Mouse (Mus musculus) heart, embryonic 10.5 days (tissue): ENCODE results near the gene Tns1. TPM values are rescaled to one million over a fixed set of nuclear protein-coding genes. Genes with fewer than 3 reads are reported as not detected.

Source experiments
- DNase-seq: peaks from one replicate; pipeline ENCODE4 v3.0.0-alpha.2; 2017; ENCODE audit warnings: low spot score
- H3K27ac ChIP-seq: fragments of 300-500 bp; sonication (generic); 2 replicates; pipeline ENCODE4 v1.5.1; 2016; ENCODE audit warnings: mild to moderate bottlenecking
- H3K27me3 ChIP-seq: fragments of 300-500 bp; sonication (generic); 2 replicates; pipeline ENCODE4 v1.6.1; 2016; ENCODE audit warnings: mild to moderate bottlenecking; ENCODE audit not compliant: poor library complexity, insufficient read depth, severe bottlenecking
- H3K36me3 ChIP-seq: fragments of 300-500 bp; sonication (generic); 2 replicates; pipeline ENCODE4 v1.6.1; 2016; ENCODE audit warnings: mild to moderate bottlenecking, moderate library complexity
- H3K4me1 ChIP-seq: fragments of 300-500 bp; sonication (generic); 2 replicates; pipeline ENCODE4 v1.6.1; 2016; ENCODE audit warnings: mild to moderate bottlenecking
- H3K4me3 ChIP-seq: fragments of 300-500 bp; sonication (generic); 2 replicates; pipeline ENCODE4 v1.5.1; 2016; ENCODE audit warnings: mild to moderate bottlenecking, moderate library complexity
- H3K9me3 ChIP-seq: fragments of 300-500 bp; sonication (generic); 2 replicates; pipeline ENCODE4 v1.6.1; 2016; ENCODE audit warnings: mild to moderate bottlenecking, moderate library complexity
- WGBS: fragments of 180-500 bp; shearing (Covaris S2); methylation state at CpG from one replicate; pipeline ENCODE4 v1.1.7; 2016; 5-methylcytosine and 5-hydroxymethylcytosine counted together
- polyA plus RNA-seq: library from polyadenylated mRNA; unstranded; fragments of >200 nt; fragmentation: Nextera tagmentation; extraction: Ambion mirVana; gene quantifications from 2 replicates; pipeline ENCODE4 v1.2.1, GENCODE M21; 2016

Tns1 gene
- polyA plus RNA-seq, 1 experiment from 2014 or later: 49.8 TPM

- no peaks in the 10 kb centered on the region for H3K9me3 ChIP-seq
- no peak for DNase-seq
Measured at GRCm38 (mm10) chr1:74094497-74095270, 29.6 kb downstream of the Tns1 start.

GRCm38 (mm10) chr1:74093447-74093846, 30.8 kb downstream of the Tns1 start:
- H3K4me1 ChIP-seq: peaks cover 74% of the 10 kb centered on the region
- 66% methylated on average over 5 of the region's 5 CpGs for WGBS

More at GRCm38 (mm10) chr1:74094497-74095270, 29.6 kb downstream of the Tns1 start:
- 38% methylated on average over 7 of the region's 7 CpGs for WGBS
- no peaks in the 10 kb centered on the region for H3K36me3 ChIP-seq
- peaks cover 82% of the 10 kb centered on the region for H3K4me1 ChIP-seq
- peaks cover 75% of the 10 kb centered on the region for H3K27me3 ChIP-seq
- no peak overlapping the region for H3K4me3 ChIP-seq
- peak overlapping the region; percentile 44; the same call in 1 of the 2 replicates for H3K27ac ChIP-seq

GRCm38 (mm10) chr1:74092242-74092641, 32.0 kb downstream of the Tns1 start:
- peaks cover 70% of the 10 kb centered on the region for H3K27me3 ChIP-seq
- no peak overlapping the region for H3K4me3 ChIP-seq
- peaks cover 67% of the 10 kb centered on the region for H3K4me1 ChIP-seq
- 50% methylated on average over 10 of the region's 10 CpGs for WGBS
- H3K27ac ChIP-seq: peak overlapping the region; percentile 81
- no peak for DNase-seq
- H3K9me3 ChIP-seq: no peaks in the 10 kb centered on the region
- no peaks in the 10 kb centered on the region for H3K36me3 ChIP-seq

More at GRCm38 (mm10) chr1:74093447-74093846, 30.8 kb downstream of the Tns1 start:
- no peak for DNase-seq
- H3K4me3 ChIP-seq: no peak overlapping the region
- peaks cover 72% of the 10 kb centered on the region for H3K27me3 ChIP-seq
- no peak overlapping the region for H3K27ac ChIP-seq
- no peaks in the 10 kb centered on the region for H3K36me3 ChIP-seq
- no peaks in the 10 kb centered on the region for H3K9me3 ChIP-seq

DNA sequence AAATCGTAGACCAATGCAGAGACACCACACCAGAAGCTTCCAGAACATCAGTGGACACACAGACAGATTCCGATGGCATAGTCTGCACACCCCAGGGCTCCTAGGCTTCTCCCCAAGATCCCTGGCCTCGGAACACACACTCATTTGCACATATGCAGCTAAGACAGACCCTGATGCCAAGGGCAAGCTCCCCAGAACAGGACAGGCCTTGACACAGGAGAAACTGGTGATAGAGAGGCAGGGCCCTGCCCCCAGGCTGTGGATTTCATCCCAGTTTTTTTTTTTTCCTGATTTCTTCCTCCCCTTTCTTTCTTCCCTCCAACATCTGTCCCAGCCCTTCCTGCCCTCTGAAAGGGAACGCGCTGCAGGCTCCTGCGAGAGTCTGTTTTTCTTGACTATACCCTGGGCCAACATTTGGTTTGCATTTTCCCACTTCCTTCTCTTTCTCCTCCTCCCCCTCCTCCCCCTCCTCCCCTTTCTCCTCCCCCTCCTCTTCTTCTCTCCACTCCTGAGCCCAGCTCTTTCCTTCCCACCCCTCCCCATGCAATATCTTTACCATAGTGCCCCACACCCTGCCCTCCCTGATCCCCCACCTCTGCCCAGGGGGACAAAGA, 32.5 kb downstream of the Tns1 start:
- Histone ChIP-seq H3K4me1 (peaks cover 67% of the 10 kb centered on the region), H3K36me3 (no peaks in the 10 kb centered on the region), H3K27ac (peak overlapping the region; percentile 81), H3K4me3 (no peak overlapping the region), H3K27me3 (peaks cover 65% of the 10 kb centered on the region), H3K9me3 (no peaks in the 10 kb centered on the region)
- WGBS: 24% methylated on average over 6 of the region's 6 CpGs
- no peak for DNase-seq

DNA sequence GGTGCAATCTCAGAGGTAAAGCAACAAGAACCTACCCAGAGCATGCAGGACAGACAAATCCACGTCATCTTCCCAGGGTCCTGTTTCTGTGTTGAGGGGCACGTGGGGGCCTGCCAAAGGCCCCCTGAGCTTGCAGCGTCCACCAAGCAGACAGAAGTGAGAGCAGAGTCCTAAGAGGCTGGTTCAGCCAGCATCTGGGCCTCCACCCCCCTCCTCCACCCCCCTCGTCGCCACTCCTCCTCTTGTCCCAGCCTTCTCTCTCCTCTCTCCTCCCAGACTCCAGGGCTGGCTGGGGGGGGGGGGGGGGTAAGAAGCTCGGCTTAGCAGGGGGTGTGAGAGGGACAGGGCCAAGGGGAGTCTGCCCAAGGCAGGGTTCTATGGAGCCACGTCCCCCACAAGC, 33.1 kb downstream of the Tns1 start:
- H3K4me1 ChIP-seq: peaks cover 61% of the 10 kb centered on the region
- DNase-seq: no peak

GRCm38 (mm10) chr1:74090329-74090728, 33.9 kb downstream of the Tns1 start:
- no peak for DNase-seq
- Histone ChIP-seq H3K4me3 (peak overlapping the region; percentile 38), H3K36me3 (no peaks in the 10 kb centered on the region), H3K27ac (peak overlapping the region; percentile 81), H3K4me1 (peaks cover 53% of the 10 kb centered on the region), H3K27me3 (peaks cover 51% of the 10 kb centered on the region), H3K9me3 (no peaks in the 10 kb centered on the region)
- WGBS: 37% methylated on average over 7 of the region's 7 CpGs

More for the DNA sequence above, 33.1 kb downstream of the Tns1 start:
- H3K36me3 ChIP-seq: no peaks in the 10 kb centered on the region
- WGBS: 16% methylated on average over 7 of the region's 7 CpGs
- no peaks in the 10 kb centered on the region for H3K9me3 ChIP-seq
- peak overlapping the region; percentile 38 for H3K4me3 ChIP-seq
- peak overlapping the region; percentile 81 for H3K27ac ChIP-seq
- peaks cover 59% of the 10 kb centered on the region for H3K27me3 ChIP-seq

GRCm38 (mm10) chr1:74088569-74088968, 35.7 kb downstream of the Tns1 start:
- Histone ChIP-seq H3K27me3 (peaks cover 41% of the 10 kb centered on the region; the same call in 1 of the 2 replicates), H3K4me3 (no peak overlapping the region), H3K9me3 (no peaks in the 10 kb centered on the region), H3K36me3 (no peaks in the 10 kb centered on the region), H3K27ac (no peak overlapping the region), H3K4me1 (peaks cover 59% of the 10 kb centered on the region)
- DNase-seq: no peak
- 72% methylated on average over 1 of the region's 1 CpGs for WGBS

- H3K27me3 ChIP-seq: peaks cover 26% of the 10 kb centered on the region; the same call in 1 of the 2 replicates
- peaks cover 56% of the 10 kb centered on the region for H3K4me1 ChIP-seq
- 85% methylated on average over 7 of the region's 7 CpGs for WGBS
- H3K9me3 ChIP-seq: no peaks in the 10 kb centered on the region
- no peak for DNase-seq
- H3K4me3 ChIP-seq: no peak overlapping the region
- H3K36me3 ChIP-seq: no peaks in the 10 kb centered on the region
- H3K27ac ChIP-seq: no peak overlapping the region
Measured at GRCm38 (mm10) chr1:74085566-74085965, 38.7 kb downstream of the Tns1 start.

GRCm38 (mm10) chr1:74084752-74085151, 39.5 kb downstream of the Tns1 start:
- Histone ChIP-seq H3K4me3 (no peak overlapping the region), H3K27me3 (peaks cover 18% of the 10 kb centered on the region; the same call in 1 of the 2 replicates), H3K9me3 (no peaks in the 10 kb centered on the region), H3K36me3 (no peaks in the 10 kb centered on the region), H3K4me1 (peaks cover 48% of the 10 kb centered on the region), H3K27ac (peak overlapping the region; percentile 31; the same call in 1 of the 2 replicates)
- DNase-seq: no peak
- WGBS: 33% methylated on average over 5 of the region's 5 CpGs

DNA sequence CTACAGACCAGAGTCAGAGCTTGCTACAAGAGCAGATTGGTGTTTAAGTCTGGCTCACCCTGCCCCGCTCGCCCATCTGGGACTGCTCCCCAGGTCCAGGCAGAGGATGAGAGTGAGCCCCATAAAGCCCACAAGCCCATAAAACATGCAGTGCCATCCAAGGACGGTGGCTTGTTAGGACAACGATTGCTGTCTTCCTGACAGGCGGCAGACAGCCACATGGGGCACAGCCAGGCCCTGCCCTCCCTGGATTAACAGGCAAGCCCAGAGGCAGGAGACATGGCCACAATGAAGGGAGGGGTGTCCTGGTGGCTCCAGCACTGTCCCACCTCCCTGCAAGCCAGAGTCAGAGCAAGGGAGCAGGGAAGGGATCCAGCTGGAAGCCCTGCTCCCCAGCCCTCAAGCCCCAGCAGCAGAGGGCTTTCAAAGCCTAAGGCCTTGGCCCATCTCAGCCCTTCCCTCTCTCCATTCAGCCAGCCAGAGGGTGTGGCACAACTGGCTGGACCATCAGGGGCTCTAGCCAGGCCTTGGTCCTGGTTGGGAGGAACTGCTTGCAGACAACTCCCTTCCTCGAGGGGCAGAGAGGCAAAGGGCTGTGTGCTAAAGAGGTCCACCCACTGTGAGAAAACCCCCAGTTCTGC, 40.1 kb downstream of the Tns1 start:
- 60% methylated on average over 6 of the region's 6 CpGs for WGBS
- peak overlapping the region; percentile 31 for H3K27ac ChIP-seq
- no peak for DNase-seq

GRCm38 (mm10) chr1:74082841-74083463, 41.3 kb downstream of the Tns1 start:
- peak; percentile 84 for DNase-seq
- Histone ChIP-seq H3K9me3 (no peaks in the 10 kb centered on the region), H3K4me3 (no peak overlapping the region), H3K4me1 (peaks cover 43% of the 10 kb centered on the region), H3K27ac (peak overlapping the region; percentile 69), H3K36me3 (no peaks in the 10 kb centered on the region), H3K27me3 (peaks cover 19% of the 10 kb centered on the region; the same call in 1 of the 2 replicates)
- 10% methylated on average over 6 of the region's 6 CpGs for WGBS

More for the DNA sequence above, 40.1 kb downstream of the Tns1 start:
- H3K4me1 ChIP-seq: peaks cover 44% of the 10 kb centered on the region
- no peaks in the 10 kb centered on the region for H3K9me3 ChIP-seq
- no peaks in the 10 kb centered on the region for H3K36me3 ChIP-seq
- no peak overlapping the region for H3K4me3 ChIP-seq
- H3K27me3 ChIP-seq: peaks cover 16% of the 10 kb centered on the region; the same call in 1 of the 2 replicates

DNA sequence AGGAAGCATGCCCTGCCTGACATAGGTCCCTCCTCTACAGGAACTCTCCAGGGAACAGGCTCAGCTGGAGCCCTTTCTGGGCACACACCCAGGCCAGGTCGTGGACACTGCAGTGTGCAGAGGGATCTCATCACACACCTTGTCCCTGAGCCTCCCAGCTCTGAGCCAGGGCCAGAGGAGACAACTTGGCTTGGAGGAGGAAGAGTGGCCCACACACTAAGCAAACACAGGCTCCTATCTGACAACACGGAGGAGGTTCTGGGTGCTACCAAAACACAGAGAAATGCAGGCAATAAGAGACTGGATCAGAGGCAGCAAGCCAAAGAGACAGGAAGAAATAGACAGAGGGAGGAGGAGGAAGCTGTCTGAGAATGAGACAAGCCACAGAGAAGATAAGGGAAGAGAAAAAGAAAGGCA, 42.7 kb downstream of the Tns1 start:
- 25% methylated on average over 2 of the region's 2 CpGs for WGBS
- peak overlapping the region; percentile 69 for H3K27ac ChIP-seq

More for the DNA sequence above, 42.7 kb downstream of the Tns1 start:
- peaks cover 14% of the 10 kb centered on the region; the same call in 1 of the 2 replicates for H3K27me3 ChIP-seq
- H3K4me1 ChIP-seq: peaks cover 47% of the 10 kb centered on the region
- no peaks in the 10 kb centered on the region for H3K36me3 ChIP-seq
- no peaks in the 10 kb centered on the region for H3K9me3 ChIP-seq
- DNase-seq: no peak
- H3K4me3 ChIP-seq: no peak overlapping the region
